Mouse (Mus musculus): ENCODE results near the gene Gm17571. TPM values are rescaled to one million over a fixed set of nuclear protein-coding genes. Genes with fewer than 3 reads are reported as not detected.

Gene Gm17571
- polyA plus RNA-seq, 1 experiment from 2014 or later: not detected

- WGBS: 98% methylated on average over 1 of the region's 1 CpGs
Observed at GRCm38 (mm10) chr9:13460926-13461325, 14.4 kb upstream of the Gm17571 start.

GRCm38 (mm10) chr9:13460012-13460411 lies 13.5 kb upstream of the Gm17571 start:
- Histone ChIP-seq H3K9me3 (ENCODE audit: control insufficient read depth, low read length) (no peaks in the 10 kb centered on the region), H3K4me3 (ENCODE audit: low read length) (no peak overlapping the region), H3K27me3 (ENCODE audit: control insufficient read depth, insufficient read depth, low read length) (no peaks in the 10 kb centered on the region), H3K27ac (ENCODE audit: low read depth, low read length) (no peak overlapping the region), H3K36me3 (ENCODE audit: control insufficient read depth, insufficient read depth, low read length) (no peaks in the 10 kb centered on the region), H3K9ac (ENCODE audit: low read depth, low read length) (no peak overlapping the region), H3K4me2 (replicated peaks; ENCODE audit: low read depth, low read length) (no peak overlapping the region), H3K4me1 (ENCODE audit: control insufficient read depth, insufficient read depth, low read length) (no peaks in the 10 kb centered on the region)
- 67% methylated on average over 3 of the region's 3 CpGs for WGBS
- ATAC-seq (ENCODE audit: low FRiP score, low TSS enrichment): no peak

More at GRCm38 (mm10) chr9:13460926-13461325, 14.4 kb upstream of the Gm17571 start:
- Histone ChIP-seq H3K9ac (ENCODE audit: low read depth, low read length) (no peak overlapping the region), H3K4me1 (ENCODE audit: control insufficient read depth, insufficient read depth, low read length) (no peaks in the 10 kb centered on the region), H3K9me3 (ENCODE audit: control insufficient read depth, low read length) (no peaks in the 10 kb centered on the region), H3K36me3 (ENCODE audit: control insufficient read depth, insufficient read depth, low read length) (no peaks in the 10 kb centered on the region), H3K27me3 (ENCODE audit: control insufficient read depth, insufficient read depth, low read length) (no peaks in the 10 kb centered on the region), H3K4me2 (replicated peaks; ENCODE audit: low read depth, low read length) (no peak overlapping the region), H3K27ac (ENCODE audit: low read depth, low read length) (no peak overlapping the region), H3K4me3 (ENCODE audit: low read length) (no peak overlapping the region)
- ATAC-seq (ENCODE audit: low FRiP score, low TSS enrichment): no peak

- ATAC-seq (ENCODE audit: low FRiP score, low TSS enrichment): no peak
- Histone ChIP-seq H3K4me3 (ENCODE audit: low read length) (no peak overlapping the region), H3K27ac (ENCODE audit: low read depth, low read length) (no peak overlapping the region), H3K9ac (ENCODE audit: low read depth, low read length) (no peak overlapping the region), H3K4me1 (ENCODE audit: control insufficient read depth, insufficient read depth, low read length) (0 out of 2 replicates have a peak, but pooled peaks cover 4% of the 10 kb centered on the region), H3K9me3 (ENCODE audit: control insufficient read depth, low read length) (no peaks in the 10 kb centered on the region), H3K36me3 (ENCODE audit: control insufficient read depth, insufficient read depth, low read length) (no peaks in the 10 kb centered on the region), H3K4me2 (replicated peaks; ENCODE audit: low read depth, low read length) (no peak overlapping the region), H3K27me3 (ENCODE audit: control insufficient read depth, insufficient read depth, low read length) (no peaks in the 10 kb centered on the region)
- WGBS: 73% methylated on average over 1 of the region's 1 CpGs
Observed at GRCm38 (mm10) chr9:13459371-13459770, 12.8 kb upstream of the Gm17571 start.

- WGBS: 83% methylated on average over 6 of the region's 6 CpGs
- Histone ChIP-seq H3K9ac (ENCODE audit: low read depth, low read length) (no peak overlapping the region), H3K4me1 (ENCODE audit: control insufficient read depth, insufficient read depth, low read length) (0 out of 2 replicates have a peak, but pooled peaks cover 4% of the 10 kb centered on the region), H3K36me3 (ENCODE audit: control insufficient read depth, insufficient read depth, low read length) (no peaks in the 10 kb centered on the region), H3K4me2 (replicated peaks; ENCODE audit: low read depth, low read length) (no peak overlapping the region), H3K9me3 (ENCODE audit: control insufficient read depth, low read length) (no peaks in the 10 kb centered on the region), H3K27me3 (ENCODE audit: control insufficient read depth, insufficient read depth, low read length) (no peaks in the 10 kb centered on the region), H3K4me3 (ENCODE audit: low read length) (no peak overlapping the region), H3K27ac (ENCODE audit: low read depth, low read length) (no peak overlapping the region)
- no peak for ATAC-seq (ENCODE audit: low FRiP score, low TSS enrichment)
Observed at GRCm38 (mm10) chr9:13457774-13458173, 11.2 kb upstream of the Gm17571 start.

GRCm38 (mm10) chr9:13455231-13455630 lies 8.7 kb upstream of the Gm17571 start:
- WGBS: 69% methylated on average over 1 of the region's 1 CpGs
- Histone ChIP-seq H3K36me3 (ENCODE audit: control insufficient read depth, insufficient read depth, low read length) (no peaks in the 10 kb centered on the region), H3K9ac (ENCODE audit: low read depth, low read length) (no peak overlapping the region), H3K4me2 (replicated peaks; ENCODE audit: low read depth, low read length) (no peak overlapping the region), H3K4me3 (ENCODE audit: low read length) (no peak overlapping the region), H3K27ac (ENCODE audit: low read depth, low read length) (no peak overlapping the region), H3K9me3 (ENCODE audit: control insufficient read depth, low read length) (no peaks in the 10 kb centered on the region), H3K4me1 (ENCODE audit: control insufficient read depth, insufficient read depth, low read length) (0 out of 2 replicates have a peak, but pooled peaks cover 4% of the 10 kb centered on the region), H3K27me3 (ENCODE audit: control insufficient read depth, insufficient read depth, low read length) (no peaks in the 10 kb centered on the region)
- ATAC-seq (ENCODE audit: low FRiP score, low TSS enrichment): no peak

- 0 out of 2 replicates have a peak overlapping the region, but pooled peaks have one; percentile 24 for H3K27ac ChIP-seq (ENCODE audit: low read depth, low read length)
- H3K36me3 ChIP-seq (ENCODE audit: control insufficient read depth, insufficient read depth, low read length): no peaks in the 10 kb centered on the region
- no peak overlapping the region for H3K4me2 ChIP-seq (replicated peaks; ENCODE audit: low read depth, low read length)
- H3K27me3 ChIP-seq (ENCODE audit: control insufficient read depth, insufficient read depth, low read length): no peaks in the 10 kb centered on the region
- ATAC-seq (ENCODE audit: low FRiP score, low TSS enrichment): peak; percentile 52; the same call in 1 of the 2 replicates
- WGBS: 40% methylated on average over 7 of the region's 7 CpGs
- no peak overlapping the region for H3K9ac ChIP-seq (ENCODE audit: low read depth, low read length)
- no peak overlapping the region for H3K4me3 ChIP-seq (ENCODE audit: low read length)
- 0 out of 2 replicates have a peak, but pooled peaks cover 4% of the 10 kb centered on the region for H3K4me1 ChIP-seq (ENCODE audit: control insufficient read depth, insufficient read depth, low read length)
- H3K9me3 ChIP-seq (ENCODE audit: control insufficient read depth, low read length): no peaks in the 10 kb centered on the region
Observed at GRCm38 (mm10) chr9:13454651-13455123, 8.1 kb upstream of the Gm17571 start.

GRCm38 (mm10) chr9:13448716-13449115 lies 2.2 kb upstream of the Gm17571 start:
- no peak for ATAC-seq (ENCODE audit: low FRiP score, low TSS enrichment)
- Histone ChIP-seq H3K27me3 (ENCODE audit: control insufficient read depth, insufficient read depth, low read length) (no peaks in the 10 kb centered on the region), H3K4me1 (ENCODE audit: control insufficient read depth, insufficient read depth, low read length) (peaks cover 3% of the 10 kb centered on the region; the same call in 1 of the 2 replicates), H3K36me3 (ENCODE audit: control insufficient read depth, insufficient read depth, low read length) (no peaks in the 10 kb centered on the region), H3K4me2 (replicated peaks; ENCODE audit: low read depth, low read length) (no peak overlapping the region), H3K9me3 (ENCODE audit: control insufficient read depth, low read length) (no peaks in the 10 kb centered on the region), H3K4me3 (ENCODE audit: low read length) (no peak overlapping the region), H3K27ac (ENCODE audit: low read depth, low read length) (no peak overlapping the region), H3K9ac (ENCODE audit: low read depth, low read length) (no peak overlapping the region)
- WGBS: 91% methylated on average over 3 of the region's 3 CpGs

- Histone ChIP-seq H3K4me2 (replicated peaks; ENCODE audit: low read depth, low read length) (no peak overlapping the region), H3K36me3 (ENCODE audit: control insufficient read depth, insufficient read depth, low read length) (no peaks in the 10 kb centered on the region), H3K9me3 (ENCODE audit: control insufficient read depth, low read length) (no peaks in the 10 kb centered on the region), H3K9ac (ENCODE audit: low read depth, low read length) (no peak overlapping the region), H3K27ac (ENCODE audit: low read depth, low read length) (no peak overlapping the region), H3K4me1 (ENCODE audit: control insufficient read depth, insufficient read depth, low read length) (peaks cover 9% of the 10 kb centered on the region; the same call in 1 of the 2 replicates), H3K27me3 (ENCODE audit: control insufficient read depth, insufficient read depth, low read length) (no peaks in the 10 kb centered on the region), H3K4me3 (ENCODE audit: low read length) (no peak overlapping the region)
- WGBS: 84% methylated on average over 1 of the region's 1 CpGs
- no peak for ATAC-seq (ENCODE audit: low FRiP score, low TSS enrichment)
Observed at GRCm38 (mm10) chr9:13446236-13446635, 317 bp downstream of the Gm17571 start.

GRCm38 (mm10) chr9:13443484-13444211 lies 2.9 kb downstream of the Gm17571 start:
- 36% methylated on average over 1 of the region's 1 CpGs for WGBS
- Histone ChIP-seq H3K27me3 (ENCODE audit: control insufficient read depth, insufficient read depth, low read length) (no peaks in the 10 kb centered on the region), H3K9ac (ENCODE audit: low read depth, low read length) (no peak overlapping the region), H3K36me3 (ENCODE audit: control insufficient read depth, insufficient read depth, low read length) (no peaks in the 10 kb centered on the region), H3K4me2 (replicated peaks; ENCODE audit: low read depth, low read length) (no peak overlapping the region), H3K4me1 (ENCODE audit: control insufficient read depth, insufficient read depth, low read length) (peaks cover 6% of the 10 kb centered on the region; the same call in 1 of the 2 replicates), H3K4me3 (ENCODE audit: low read length) (no peak overlapping the region), H3K27ac (ENCODE audit: low read depth, low read length) (no peak overlapping the region), H3K9me3 (ENCODE audit: control insufficient read depth, low read length) (no peaks in the 10 kb centered on the region)
- no peak for ATAC-seq (ENCODE audit: low FRiP score, low TSS enrichment)
